Mouse (Mus musculus): ENCODE results near the gene Pdf. TPM values are rescaled to one million over a fixed set of nuclear protein-coding genes. Genes with fewer than 3 reads are reported as not detected.

The Pdf gene
- 48.0 and 49.0 TPM in 2 replicates for polyA plus RNA-seq (2016; fragmentation: Nextera tagmentation; extraction: Ambion mirVana)

DNA sequence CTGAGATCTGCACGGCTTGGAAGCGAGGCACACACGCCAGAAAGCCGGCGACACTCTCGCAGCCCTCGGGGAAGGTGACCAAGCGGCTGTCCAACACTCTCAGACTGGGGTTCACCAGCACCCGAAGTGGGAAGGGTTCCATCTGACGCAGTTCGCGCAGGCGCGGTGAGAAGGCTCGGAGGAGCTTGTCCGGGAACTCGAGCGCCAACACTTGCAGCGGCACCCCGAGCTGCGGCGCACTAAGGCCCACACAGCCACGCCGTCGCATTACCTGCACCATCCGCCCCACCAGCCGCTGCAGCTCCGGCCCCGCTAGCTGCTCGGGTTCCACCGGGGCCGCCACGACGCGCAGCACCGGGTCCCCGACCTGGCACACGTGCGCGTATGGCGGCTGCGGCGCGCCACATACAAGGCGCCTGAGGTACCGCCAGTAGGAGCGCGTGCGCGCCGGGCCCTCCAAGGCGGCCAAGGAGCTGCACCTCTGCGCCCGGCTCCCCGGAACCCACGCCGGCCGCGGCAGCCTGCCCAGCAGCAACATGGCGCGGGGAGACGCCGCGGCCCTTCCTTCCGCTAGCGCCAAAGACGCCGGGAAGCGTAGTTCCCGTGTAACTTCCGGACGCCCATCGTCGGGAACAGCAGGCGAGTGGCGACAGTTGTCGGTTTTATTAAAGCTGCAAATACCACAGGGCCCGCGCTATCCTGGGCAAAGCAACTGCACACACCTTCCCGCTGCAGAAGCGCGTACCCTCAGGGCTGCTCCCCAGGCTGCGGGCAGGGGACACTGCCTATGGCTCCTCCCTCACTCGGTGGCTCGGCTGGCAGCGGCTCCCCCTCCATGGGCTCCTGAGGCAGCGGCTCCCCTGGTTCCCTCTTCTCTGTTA, at the start of gene Pdf:
Gene Pdf, minus strand, starts transcription at position 554 of the 881 bp plus-strand sequence.
- Histone ChIP-seq H3K27me3 (replicated peaks) (no peaks in the 10 kb centered on the region), H3K27ac (ENCODE audit: poor library complexity, severe bottlenecking) (peak within 1 kb of the TSS; percentile 93), H3K4me3 (peak within 1 kb of the TSS; percentile 82), H3K4me2 (peak within 1 kb of the TSS; percentile 88), H3K9ac (peak within 1 kb of the TSS; percentile 93), H3K36me3 (peaks cover 79% of the 10 kb centered on the region), H3K9me3 (replicated peaks) (no peaks in the 10 kb centered on the region), H3K4me1 (replicated peaks) (peaks cover 20% of the 10 kb centered on the region)
- peak; percentile 83 for ATAC-seq (ENCODE audit: insufficient number of reproducible peaks, low FRiP score)
- WGBS = under 1% methylated on average over 87 of the region's 87 CpGs

GRCm38 (mm10) chr8:107096366-107097036, 48.1 kb upstream of the Pdf start, which contains the start of gene Terf2:
Terf2 (minus strand) TSS chr8:107096547.
- no peaks in the 10 kb centered on the region for H3K9me3 ChIP-seq (replicated peaks)
- peak within 1 kb of the TSS; percentile 84 for H3K4me3 ChIP-seq
- peak within 1 kb of the TSS; percentile 88 for H3K27ac ChIP-seq (ENCODE audit: poor library complexity, severe bottlenecking)
- no peaks in the 10 kb centered on the region for H3K27me3 ChIP-seq (replicated peaks)
- H3K9ac ChIP-seq = peak within 1 kb of the TSS; percentile 91
- 3% methylated on average over 39 of the region's 39 CpGs for WGBS
- H3K4me2 ChIP-seq = peak within 1 kb of the TSS; percentile 71
- peak; percentile 93 for ATAC-seq (ENCODE audit: insufficient number of reproducible peaks, low FRiP score)
- peaks cover 24% of the 10 kb centered on the region for H3K4me1 ChIP-seq (replicated peaks)
- H3K36me3 ChIP-seq = peaks cover 27% of the 10 kb centered on the region

DNA sequence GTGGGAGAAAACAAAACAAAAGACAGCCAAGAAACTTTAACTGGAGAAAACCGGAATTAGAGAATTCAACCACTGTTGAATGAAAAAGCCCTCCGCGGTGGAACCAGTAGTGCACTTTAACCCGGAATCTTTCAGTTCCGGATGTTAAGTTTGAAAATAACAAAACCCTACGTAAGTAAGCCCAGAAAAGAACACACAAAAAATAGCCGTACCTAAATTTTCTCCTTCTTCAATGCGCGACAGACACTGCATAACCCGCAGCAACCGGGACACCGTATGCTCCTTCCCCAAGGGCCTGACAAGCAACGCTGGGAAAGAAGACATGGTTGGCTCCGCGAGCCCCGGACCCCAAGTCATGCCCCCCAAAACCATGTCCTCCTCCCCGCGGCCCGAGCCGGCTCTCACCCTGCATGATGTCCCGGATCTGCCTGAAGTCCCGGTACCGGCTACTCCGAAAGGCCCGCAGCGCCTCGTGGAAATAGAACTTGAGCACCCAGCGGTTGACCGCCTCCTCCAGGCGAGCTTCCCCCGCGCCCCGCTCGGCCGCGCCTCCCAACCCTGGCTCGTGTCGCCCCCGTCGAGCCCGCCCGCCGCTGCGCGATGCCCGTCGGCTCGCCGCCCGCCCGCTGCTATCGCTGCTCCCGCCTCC, 47.4 kb upstream of the Pdf start:
- ATAC-seq (ENCODE audit: insufficient number of reproducible peaks, low FRiP score) = peak; percentile 89; the same call in 1 of the 2 replicates
- peaks cover 24% of the 10 kb centered on the region for H3K4me1 ChIP-seq (replicated peaks)
- peak overlapping the region; percentile 71 for H3K4me2 ChIP-seq
- 1% methylated on average over 48 of the region's 53 CpGs for WGBS
- peak overlapping the region; percentile 84 for H3K4me3 ChIP-seq
- H3K9me3 ChIP-seq (replicated peaks) = no peaks in the 10 kb centered on the region
- H3K36me3 ChIP-seq = peaks cover 32% of the 10 kb centered on the region
- peak overlapping the region; percentile 91 for H3K9ac ChIP-seq
- H3K27ac ChIP-seq (ENCODE audit: poor library complexity, severe bottlenecking) = peak overlapping the region; percentile 88
- no peaks in the 10 kb centered on the region for H3K27me3 ChIP-seq (replicated peaks)

- Histone ChIP-seq H3K4me2 (no peak overlapping the region), H3K4me3 (no peak overlapping the region), H3K27ac (ENCODE audit: poor library complexity, severe bottlenecking) (no peak overlapping the region), H3K9ac (no peak overlapping the region), H3K9me3 (replicated peaks) (0 out of 2 replicates have a peak, but pooled peaks cover 6% of the 10 kb centered on the region), H3K4me1 (replicated peaks) (peaks cover 20% of the 10 kb centered on the region), H3K36me3 (peaks cover 79% of the 10 kb centered on the region), H3K27me3 (replicated peaks) (no peaks in the 10 kb centered on the region)
- WGBS = 91% methylated on average over 7 of the region's 7 CpGs
- no peak for ATAC-seq (ENCODE audit: insufficient number of reproducible peaks, low FRiP score)
Observed at GRCm38 (mm10) chr8:107090531-107090930, 42.1 kb upstream of the Pdf start.

DNA sequence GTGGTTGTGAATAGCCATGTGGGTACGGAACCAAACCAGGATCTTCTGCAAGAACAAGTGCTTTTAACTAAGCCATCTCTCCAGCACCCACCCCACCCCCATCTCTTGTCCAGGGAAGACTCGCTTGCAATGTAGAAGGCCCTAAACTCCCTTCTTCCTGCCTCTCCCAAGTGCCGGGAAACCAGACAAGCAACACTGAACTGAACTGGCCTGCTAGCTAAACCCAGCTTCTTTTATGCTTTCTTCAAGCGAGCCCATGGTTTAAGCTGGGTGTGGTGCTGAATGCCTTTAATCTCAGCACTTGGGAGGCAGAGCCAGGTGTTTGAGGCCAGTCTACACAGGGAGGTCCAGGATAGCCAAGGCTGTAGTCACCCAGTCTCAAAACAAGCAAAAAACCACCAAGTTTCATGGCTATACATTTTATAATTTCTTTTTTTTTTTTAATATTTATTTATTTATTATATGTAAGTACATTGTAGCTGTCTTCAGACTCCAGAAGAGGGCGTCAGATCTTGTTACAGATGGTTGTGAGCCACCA, 40.2 kb upstream of the Pdf start:
- ATAC-seq (ENCODE audit: insufficient number of reproducible peaks, low FRiP score) = no peak
- H3K36me3 ChIP-seq = peaks cover 79% of the 10 kb centered on the region
- no peaks in the 10 kb centered on the region for H3K27me3 ChIP-seq (replicated peaks)
- 0 out of 2 replicates have a peak, but pooled peaks cover 4% of the 10 kb centered on the region for H3K4me1 ChIP-seq (replicated peaks)
- H3K9ac ChIP-seq = no peak overlapping the region
- H3K4me3 ChIP-seq = no peak overlapping the region
- 95% methylated on average over 5 of the region's 5 CpGs for WGBS
- H3K27ac ChIP-seq (ENCODE audit: poor library complexity, severe bottlenecking) = no peak overlapping the region
- no peak overlapping the region for H3K4me2 ChIP-seq
- H3K9me3 ChIP-seq (replicated peaks) = 0 out of 2 replicates have a peak, but pooled peaks cover 6% of the 10 kb centered on the region

GRCm38 (mm10) chr8:107086018-107086417, 37.6 kb upstream of the Pdf start:
- peaks cover 82% of the 10 kb centered on the region for H3K36me3 ChIP-seq
- H3K9me3 ChIP-seq (replicated peaks) = 0 out of 2 replicates have a peak, but pooled peaks cover 6% of the 10 kb centered on the region
- no peaks in the 10 kb centered on the region for H3K27me3 ChIP-seq (replicated peaks)
- WGBS = 96% methylated on average over 5 of the region's 5 CpGs
- no peak overlapping the region for H3K4me2 ChIP-seq
- no peak overlapping the region for H3K27ac ChIP-seq (ENCODE audit: poor library complexity, severe bottlenecking)
- no peaks in the 10 kb centered on the region for H3K4me1 ChIP-seq (replicated peaks)
- no peak for ATAC-seq (ENCODE audit: insufficient number of reproducible peaks, low FRiP score)
- H3K4me3 ChIP-seq = no peak overlapping the region
- no peak overlapping the region for H3K9ac ChIP-seq

DNA sequence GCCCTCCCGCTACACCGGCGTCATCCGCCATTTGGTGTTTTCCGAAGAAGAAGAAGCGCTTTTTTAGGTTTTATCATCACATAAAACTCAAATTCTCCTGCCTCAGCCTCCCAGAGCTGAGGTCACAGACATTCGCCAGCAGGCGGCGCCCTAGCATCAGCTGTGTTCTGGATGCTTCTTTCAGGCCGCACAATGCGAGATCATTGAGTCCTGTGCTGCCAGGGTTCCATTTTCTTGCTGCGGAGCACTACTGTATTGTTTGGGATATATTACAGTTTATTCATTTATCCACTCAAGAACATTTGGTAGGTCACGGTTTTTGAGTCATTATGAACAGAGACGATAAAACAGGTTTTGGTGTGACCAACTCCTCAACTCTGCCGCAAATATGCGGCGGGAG, 36.9 kb upstream of the Pdf start:
- no peak for ATAC-seq (ENCODE audit: insufficient number of reproducible peaks, low FRiP score)
- Histone ChIP-seq H3K36me3 (peaks cover 82% of the 10 kb centered on the region), H3K4me1 (replicated peaks) (no peaks in the 10 kb centered on the region), H3K4me3 (no peak overlapping the region), H3K27ac (ENCODE audit: poor library complexity, severe bottlenecking) (no peak overlapping the region), H3K9ac (no peak overlapping the region), H3K4me2 (no peak overlapping the region), H3K27me3 (replicated peaks) (no peaks in the 10 kb centered on the region), H3K9me3 (replicated peaks) (0 out of 2 replicates have a peak, but pooled peaks cover 6% of the 10 kb centered on the region)
- WGBS = 95% methylated on average over 17 of the region's 17 CpGs

GRCm38 (mm10) chr8:107076239-107076888, 27.9 kb upstream of the Pdf start:
- no peak for ATAC-seq (ENCODE audit: insufficient number of reproducible peaks, low FRiP score)
- H3K36me3 ChIP-seq = peaks cover 87% of the 10 kb centered on the region
- 0 out of 2 replicates have a peak, but pooled peaks cover 5% of the 10 kb centered on the region for H3K4me1 ChIP-seq (replicated peaks)
- no peaks in the 10 kb centered on the region for H3K27me3 ChIP-seq (replicated peaks)
- no peak overlapping the region for H3K4me3 ChIP-seq
- H3K4me2 ChIP-seq = no peak overlapping the region
- no peak overlapping the region for H3K9ac ChIP-seq
- H3K9me3 ChIP-seq (replicated peaks) = no peaks in the 10 kb centered on the region
- 85% methylated on average over 7 of the region's 7 CpGs for WGBS
- H3K27ac ChIP-seq (ENCODE audit: poor library complexity, severe bottlenecking) = no peak overlapping the region

GRCm38 (mm10) chr8:107074128-107074527, 25.7 kb upstream of the Pdf start:
- Histone ChIP-seq H3K4me2 (no peak overlapping the region), H3K36me3 (peaks cover 84% of the 10 kb centered on the region), H3K9me3 (replicated peaks) (no peaks in the 10 kb centered on the region), H3K27me3 (replicated peaks) (no peaks in the 10 kb centered on the region), H3K4me1 (replicated peaks) (0 out of 2 replicates have a peak, but pooled peaks cover 5% of the 10 kb centered on the region), H3K27ac (ENCODE audit: poor library complexity, severe bottlenecking) (no peak overlapping the region), H3K9ac (no peak overlapping the region), H3K4me3 (no peak overlapping the region)
- ATAC-seq (ENCODE audit: insufficient number of reproducible peaks, low FRiP score) = no peak
- 69% methylated on average over 1 of the region's 1 CpGs for WGBS

DNA sequence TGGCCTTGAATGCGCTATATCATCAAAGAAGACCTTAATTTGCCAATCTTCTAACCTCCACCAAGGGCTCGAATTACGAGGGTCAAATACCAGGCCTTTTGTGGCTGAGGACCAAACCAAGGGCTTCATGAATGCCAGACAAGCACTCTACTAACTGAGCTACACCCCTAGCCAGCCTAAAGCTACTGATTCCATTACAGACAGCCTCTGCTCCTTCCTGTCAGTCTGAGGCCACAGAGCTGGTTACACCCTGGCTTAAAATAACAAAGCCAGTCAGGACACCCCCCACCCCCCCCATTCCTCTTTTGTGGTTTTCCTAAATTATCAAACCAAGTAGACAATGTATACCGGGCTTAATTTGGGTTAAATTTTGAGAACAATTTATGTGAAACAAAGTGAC, 25.3 kb upstream of the Pdf start:
- Histone ChIP-seq H3K4me2 (no peak overlapping the region), H3K4me3 (no peak overlapping the region), H3K36me3 (peaks cover 83% of the 10 kb centered on the region), H3K27ac (ENCODE audit: poor library complexity, severe bottlenecking) (no peak overlapping the region), H3K9me3 (replicated peaks) (no peaks in the 10 kb centered on the region), H3K27me3 (replicated peaks) (no peaks in the 10 kb centered on the region), H3K9ac (no peak overlapping the region), H3K4me1 (replicated peaks) (0 out of 2 replicates have a peak, but pooled peaks cover 5% of the 10 kb centered on the region)
- 81% methylated on average over 4 of the region's 4 CpGs for WGBS
- ATAC-seq (ENCODE audit: insufficient number of reproducible peaks, low FRiP score) = no peak

All from heart, embryonic 12.5 days (tissue).